Mouse (Mus musculus): ENCODE measurements at regions not wholly inside any gene's neighbourhood (a gene's known extent, or its start where the extent isn't known, plus 50 kb on each side); places are given as distances from the start of the nearest gene placed in this dataset.
"Not testable (repeated sequence)": the region's sequence is repeated elsewhere in the genome, so short reads cannot be mapped to it uniquely, and the experiment has no call there.

DNA sequence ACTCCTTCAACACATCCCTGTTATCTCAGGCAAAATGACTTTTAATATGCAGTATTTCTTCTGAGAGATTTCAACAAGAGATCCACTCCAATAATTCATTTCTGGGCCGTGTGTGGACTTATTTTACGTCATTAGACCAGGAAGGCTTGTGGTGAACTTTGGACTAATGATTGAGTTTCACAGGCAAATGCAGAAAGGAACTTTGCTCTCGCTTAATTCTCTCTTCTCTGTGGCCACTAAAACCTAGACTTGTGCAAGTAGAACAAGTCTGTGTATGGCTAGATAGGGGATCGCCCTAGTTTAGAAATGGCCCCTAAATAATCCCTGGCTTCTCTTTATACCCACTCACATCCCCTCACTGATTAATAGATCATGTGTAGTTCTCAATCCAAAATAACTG lies 50.6 kb upstream of the Ppp1r12a start:
- DNase-seq (ENCODE audit: low spot score in 2 of 2): no peak

DNA sequence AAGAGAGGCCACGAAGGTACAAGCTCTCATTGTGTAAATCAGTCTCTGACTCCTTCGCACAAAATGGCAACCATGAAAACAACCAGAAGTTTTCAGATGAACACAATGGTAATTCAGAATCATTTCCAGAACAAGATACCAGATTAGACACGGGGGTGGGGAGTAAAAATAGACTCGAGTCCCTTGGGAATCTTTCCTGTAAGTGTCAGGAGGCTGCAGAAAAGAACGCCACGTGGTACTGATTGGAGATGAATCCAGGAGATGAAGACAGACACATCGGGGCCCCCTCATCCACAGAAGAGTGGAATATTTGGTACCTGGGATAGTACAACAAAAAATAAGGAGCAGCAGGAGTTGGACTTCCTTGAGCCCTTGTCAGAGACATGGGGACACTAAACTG lies 51.1 kb upstream of the Ppp1r12a start:
- DNase-seq (ENCODE audit: low spot score in 2 of 2): no peak

DNA sequence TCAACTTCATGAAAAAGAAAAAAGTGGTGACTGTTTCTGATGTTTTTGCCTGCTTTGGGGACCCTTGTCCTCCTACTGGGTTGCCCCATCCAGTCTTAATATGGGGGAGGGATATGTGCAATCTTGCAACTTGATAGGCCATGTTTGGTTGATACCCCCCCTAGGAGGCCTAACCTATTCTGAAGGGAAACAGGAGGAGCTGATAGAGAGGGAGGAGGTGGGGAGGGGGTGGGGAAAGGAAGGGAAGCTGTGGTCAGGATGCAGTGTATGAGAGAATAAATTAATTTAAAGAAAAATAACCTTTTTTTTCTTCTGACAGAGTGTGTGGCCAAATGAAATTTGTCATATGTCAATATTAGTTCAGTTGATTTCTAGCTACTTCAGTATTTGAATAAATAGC lies 51.8 kb upstream of the Ppp1r12a start:
- DNase-seq (ENCODE audit: low spot score in 2 of 2): no peak

DNA sequence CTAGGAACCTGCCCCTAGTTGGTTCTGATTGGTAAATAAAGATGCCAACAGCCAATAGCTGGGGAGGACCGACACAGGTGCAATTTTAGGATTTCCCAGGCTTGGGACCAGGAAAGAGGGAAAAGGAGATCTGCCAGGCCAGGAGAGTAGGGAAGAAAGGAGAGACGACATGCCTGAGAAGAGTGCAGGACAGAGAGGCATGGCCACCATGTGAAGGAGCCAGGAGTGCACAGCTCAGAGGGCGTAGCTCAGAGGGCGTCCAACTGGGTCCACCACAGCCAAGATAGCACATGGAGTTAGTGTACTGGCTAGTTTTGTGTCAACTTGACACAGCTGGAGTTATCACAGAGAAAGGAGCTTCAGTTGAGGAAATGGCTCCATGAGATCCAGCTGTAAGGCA lies 53.5 kb upstream of the Ppp1r12a start:
- not testable (repeated sequence) for DNase-seq (ENCODE audit: low spot score in 2 of 2)

- no peak for DNase-seq (ENCODE audit: low spot score in 2 of 2)
Observed at GRCm38 (mm10) chr10:108101521-108101920, 60.5 kb upstream of the Ppp1r12a start.

- DNase-seq (ENCODE audit: low spot score in 2 of 2): no peak
Observed at GRCm38 (mm10) chr10:108093043-108093442, 69.0 kb upstream of the Ppp1r12a start.

DNA sequence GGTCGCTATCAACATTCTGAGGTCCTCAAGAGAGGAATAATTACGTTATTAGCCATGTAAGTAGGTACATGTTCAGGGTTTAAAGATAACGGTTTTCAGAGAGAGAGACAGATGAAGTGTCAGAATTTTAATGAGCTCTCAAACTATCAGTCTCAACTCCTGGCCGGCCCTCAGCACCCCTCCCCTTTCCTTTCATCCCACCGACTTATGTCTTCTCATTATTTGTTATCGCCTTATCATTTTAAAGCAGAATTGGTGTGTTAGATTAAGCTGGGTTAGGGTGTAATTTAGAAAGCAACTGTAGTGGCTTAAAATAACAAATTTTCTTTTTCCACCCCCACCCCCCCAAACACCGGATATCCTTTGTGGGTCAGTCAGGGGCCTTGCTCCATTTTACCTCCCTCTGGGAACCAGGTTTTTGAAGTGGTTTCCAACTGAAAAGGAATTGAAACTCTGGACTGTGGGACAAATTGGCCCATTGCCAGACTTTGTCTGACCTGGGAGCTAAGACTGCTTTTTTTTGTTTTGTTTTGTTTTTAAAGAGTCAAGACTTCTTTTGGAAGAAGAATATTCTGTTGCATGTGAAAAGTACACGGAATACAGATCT lies 72.5 kb upstream of the Ppp1r12a start:
- peak in 1 of 2 experiments; percentile 18 for DNase-seq (ENCODE audit: low spot score in 2 of 2)

DNA sequence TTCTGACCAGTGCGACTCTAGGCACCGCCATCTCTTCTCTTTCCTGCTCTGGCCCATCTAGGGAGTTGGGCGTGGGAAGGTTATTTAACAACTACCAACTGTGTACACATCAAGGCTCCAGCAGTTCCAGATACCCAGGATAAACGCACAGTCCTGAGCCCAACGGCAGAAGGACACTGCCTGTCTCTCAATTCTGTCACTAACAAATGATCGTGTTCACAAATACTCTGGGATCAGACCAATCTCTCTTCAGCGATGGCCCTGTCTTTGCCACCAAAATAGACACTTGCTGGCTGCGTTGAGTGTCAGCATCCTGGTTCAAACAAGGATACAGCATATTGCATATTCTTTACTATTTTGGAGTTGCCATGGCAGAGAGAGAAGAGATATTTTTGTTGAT lies 73.1 kb upstream of the Ppp1r12a start:
- peak in 1 of 2 experiments; percentile 21 for DNase-seq (ENCODE audit: low spot score in 2 of 2)

GRCm38 (mm10) chr10:108088209-108088608 lies 73.8 kb upstream of the Ppp1r12a start:
- DNase-seq (ENCODE audit: low spot score in 2 of 2): no peak

DNA sequence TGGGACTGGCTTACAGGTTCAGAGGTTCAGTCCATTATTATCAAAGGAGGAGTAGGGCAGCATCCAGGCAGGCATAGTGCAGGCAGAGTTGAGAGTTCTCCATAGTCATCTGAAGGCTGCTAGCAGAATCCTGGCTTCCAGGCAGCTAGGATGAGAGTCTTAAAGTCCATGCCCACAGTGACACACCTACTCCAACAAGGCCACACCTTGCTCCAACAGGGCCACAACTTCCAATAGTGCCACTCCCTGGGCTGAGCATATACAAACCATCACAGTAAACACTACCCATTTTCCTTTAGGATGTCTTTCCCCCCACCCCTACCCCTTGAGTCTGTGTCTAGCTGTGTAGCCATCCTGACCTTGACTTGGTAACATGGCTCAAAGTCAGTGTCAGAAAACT lies 78.8 kb upstream of the Ppp1r12a start:
- DNase-seq (ENCODE audit: low spot score in 2 of 2): no peak

GRCm38 (mm10) chr10:108075144-108075543 lies 86.8 kb upstream of the Ppp1r12a start:
- no peak for DNase-seq (ENCODE audit: low spot score in 2 of 2)

DNA sequence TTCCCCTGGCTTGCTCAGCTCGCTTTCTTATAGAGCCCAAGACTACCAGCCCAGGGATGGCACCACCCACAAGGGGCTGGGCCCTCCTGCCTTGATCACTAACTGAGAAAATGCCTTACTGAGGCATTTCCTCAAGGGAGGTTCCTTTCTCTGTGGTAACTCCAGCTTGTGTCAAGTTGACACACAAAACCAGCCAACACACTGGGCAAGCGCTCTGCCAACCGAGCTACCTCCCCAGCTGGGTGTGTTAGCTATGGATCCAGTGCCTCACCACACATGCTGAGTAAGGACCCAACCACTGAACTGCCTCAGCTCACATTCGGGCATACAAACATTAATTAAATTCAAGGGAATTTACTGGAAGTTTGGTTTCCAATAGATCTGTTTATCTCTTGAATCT lies 88.2 kb upstream of the Ppp1r12a start:
- DNase-seq (ENCODE audit: low spot score in 2 of 2): no peak

- no peak for DNase-seq (ENCODE audit: low spot score in 2 of 2)
Observed at GRCm38 (mm10) chr10:108072211-108072610, 89.8 kb upstream of the Ppp1r12a start.

- no peak for DNase-seq (ENCODE audit: low spot score in 2 of 2)
Observed at GRCm38 (mm10) chr10:108071424-108071823, 90.6 kb upstream of the Ppp1r12a start.

GRCm38 (mm10) chr10:108067723-108068122 lies 94.3 kb upstream of the Ppp1r12a start:
- DNase-seq (ENCODE audit: low spot score in 2 of 2): no peak

DNA sequence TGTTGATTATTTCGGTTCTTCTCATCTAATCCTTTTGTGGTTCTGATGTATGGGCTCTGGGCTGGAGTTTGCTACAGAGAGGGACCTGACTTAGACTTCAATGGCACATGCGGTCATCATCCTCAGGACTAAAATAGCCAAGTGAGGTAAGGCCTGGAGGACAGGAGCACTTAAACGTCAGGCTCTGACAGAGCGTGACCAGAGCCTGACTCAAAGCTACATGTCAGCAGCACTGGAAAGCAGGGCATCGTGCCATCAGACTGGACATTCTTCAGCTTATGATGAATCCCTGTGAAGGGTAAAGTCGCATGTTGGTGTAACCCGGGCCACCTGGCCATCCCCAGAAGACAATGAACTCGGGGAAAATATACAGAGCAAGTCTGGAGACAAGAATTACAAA lies 95.8 kb upstream of the Ppp1r12a start:
- no peak for DNase-seq (ENCODE audit: low spot score in 2 of 2)

GRCm38 (mm10) chr10:108061813-108062435 lies 100.1 kb upstream of the Ppp1r12a start:
- DNase-seq (ENCODE audit: low spot score in 2 of 2): peak; percentile 22 to 39

DNA sequence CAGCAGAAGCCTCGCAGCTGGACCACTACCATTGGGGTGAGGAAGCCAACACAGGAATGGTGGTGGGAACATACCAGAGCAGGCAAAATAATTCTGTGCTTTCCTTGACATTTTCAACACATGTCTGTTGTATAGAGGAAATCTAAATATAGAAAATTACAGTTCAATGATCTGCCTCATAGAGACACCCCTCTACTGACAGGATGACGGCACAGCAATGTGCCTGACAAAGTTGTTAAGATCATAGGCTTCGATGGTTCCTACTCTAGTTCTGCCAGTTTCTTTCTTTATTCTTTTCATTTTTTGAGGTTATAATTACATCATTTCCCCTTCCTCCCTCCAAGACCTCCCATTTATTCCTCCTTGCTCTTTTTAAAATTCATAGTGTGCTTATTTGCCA lies 101.4 kb upstream of the Ppp1r12a start:
- DNase-seq (ENCODE audit: low spot score in 2 of 2): no peak

DNA sequence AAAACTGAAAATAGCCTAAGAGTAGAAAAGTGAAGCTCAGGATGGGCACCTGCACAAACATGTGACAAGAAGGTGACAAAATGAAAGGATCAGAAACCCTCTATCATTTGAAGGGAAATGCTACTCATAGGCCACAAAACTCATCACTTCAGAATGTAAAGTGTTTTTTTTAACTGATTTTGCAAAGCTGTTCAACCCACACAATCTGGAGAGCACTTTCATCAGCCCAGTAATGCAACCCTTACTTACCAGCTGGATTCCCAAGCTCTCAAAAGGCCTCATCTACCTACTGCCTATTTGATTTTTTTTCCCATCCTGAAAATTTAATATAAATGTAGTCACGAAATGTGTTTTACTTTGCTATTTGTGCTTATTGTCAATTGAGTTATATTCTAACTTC lies 110.4 kb upstream of the Ppp1r12a start:
- no peak for DNase-seq (ENCODE audit: low spot score in 2 of 2)

DNA sequence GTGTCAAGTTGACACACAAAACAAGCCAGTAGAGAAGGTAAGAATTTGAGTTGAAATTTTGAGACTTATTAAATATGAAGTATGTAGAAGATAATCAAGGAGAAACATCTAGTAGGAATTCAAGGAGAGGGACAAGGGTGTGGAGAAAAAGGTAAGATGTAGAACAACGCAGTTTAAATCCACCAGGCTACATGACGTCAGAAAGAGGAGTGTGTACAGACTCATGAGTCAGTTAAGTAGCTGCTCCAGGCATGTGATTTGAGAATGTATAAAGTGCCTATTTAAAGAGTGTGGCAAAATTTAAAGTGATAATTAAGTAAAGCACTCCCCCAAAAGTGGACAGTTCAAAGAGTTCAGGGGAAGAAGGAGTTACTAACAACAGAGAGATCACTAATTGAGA lies 113.6 kb upstream of the Ppp1r12a start:
- no peak for DNase-seq (ENCODE audit: low spot score in 2 of 2)

DNA sequence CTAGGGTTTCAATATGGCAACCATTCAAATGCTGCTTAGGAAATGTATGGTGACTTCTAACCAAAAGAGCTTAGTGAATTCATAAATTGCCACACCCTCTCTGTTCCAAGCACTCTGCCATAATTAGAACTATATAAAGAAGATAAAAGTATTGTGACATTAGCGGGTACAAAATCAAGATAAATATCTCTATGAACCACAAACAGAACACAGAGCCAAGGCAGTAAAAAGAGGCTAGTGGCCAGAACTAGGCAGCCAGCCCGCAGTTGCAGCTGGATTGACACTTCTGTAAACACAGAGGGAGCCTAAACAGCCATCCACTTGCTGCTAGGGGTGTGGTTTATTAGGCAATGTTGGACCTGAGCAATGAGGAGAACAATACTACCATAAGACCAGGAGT lies 118.5 kb upstream of the Ppp1r12a start:
- DNase-seq (ENCODE audit: low spot score in 2 of 2): no peak

DNA sequence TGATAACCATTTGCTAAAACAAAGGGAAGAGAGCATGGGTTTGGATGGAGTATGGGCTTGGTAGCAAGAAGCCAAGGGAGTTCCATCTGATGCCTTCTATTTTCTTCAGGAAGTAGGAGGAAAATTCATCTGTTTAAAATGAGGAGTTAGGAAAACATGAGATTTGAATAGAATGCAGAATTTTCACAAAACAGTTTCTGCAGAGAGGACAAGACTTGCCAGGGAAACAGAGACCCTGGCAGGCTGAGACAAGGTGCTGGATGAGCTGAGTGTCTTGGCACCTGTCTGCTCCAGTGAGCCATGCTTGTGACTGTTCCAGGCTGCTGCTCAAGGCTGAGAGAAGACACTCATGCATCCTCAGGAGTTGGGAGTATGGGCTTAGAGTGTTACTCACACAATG lies 122.0 kb upstream of the Ppp1r12a start:
- no peak for DNase-seq (ENCODE audit: low spot score in 2 of 2)

GRCm38 (mm10) chr10:108036486-108037109 lies 124.7 kb upstream of the Otogl start:
- DNase-seq (ENCODE audit: low spot score in 2 of 2): peak in 1 of 2 experiments; percentile 22

Data from layer of hippocampus, postnatal 10 days (tissue).